Mouse (Mus musculus): Measurements from ENCODE around the gene Nt5c2.
A peak's percentile ranks its signal among the peaks of the same experiment; 100 is the strongest.

Gene Nt5c2

DNA sequence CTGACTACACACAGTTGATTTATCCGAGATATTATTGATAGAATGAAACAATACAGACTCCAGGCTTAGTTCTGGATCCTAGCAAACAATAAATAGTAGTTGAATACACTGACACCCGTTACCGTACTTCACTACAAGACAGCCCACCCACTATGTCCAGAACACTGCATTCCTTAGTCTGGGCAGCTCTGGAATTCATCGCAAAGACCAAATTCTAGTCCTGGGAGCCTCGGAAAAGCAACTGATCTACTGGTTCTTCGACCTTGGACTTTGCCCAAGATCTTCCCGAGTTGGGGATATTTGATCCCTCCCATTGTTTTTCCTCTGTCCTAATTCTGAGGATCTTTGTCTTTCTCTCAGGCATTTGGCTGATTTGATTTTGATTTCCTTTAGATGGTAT is 52.1 kb downstream of the Nt5c2 start:
- no peak for DNase-seq

DNA sequence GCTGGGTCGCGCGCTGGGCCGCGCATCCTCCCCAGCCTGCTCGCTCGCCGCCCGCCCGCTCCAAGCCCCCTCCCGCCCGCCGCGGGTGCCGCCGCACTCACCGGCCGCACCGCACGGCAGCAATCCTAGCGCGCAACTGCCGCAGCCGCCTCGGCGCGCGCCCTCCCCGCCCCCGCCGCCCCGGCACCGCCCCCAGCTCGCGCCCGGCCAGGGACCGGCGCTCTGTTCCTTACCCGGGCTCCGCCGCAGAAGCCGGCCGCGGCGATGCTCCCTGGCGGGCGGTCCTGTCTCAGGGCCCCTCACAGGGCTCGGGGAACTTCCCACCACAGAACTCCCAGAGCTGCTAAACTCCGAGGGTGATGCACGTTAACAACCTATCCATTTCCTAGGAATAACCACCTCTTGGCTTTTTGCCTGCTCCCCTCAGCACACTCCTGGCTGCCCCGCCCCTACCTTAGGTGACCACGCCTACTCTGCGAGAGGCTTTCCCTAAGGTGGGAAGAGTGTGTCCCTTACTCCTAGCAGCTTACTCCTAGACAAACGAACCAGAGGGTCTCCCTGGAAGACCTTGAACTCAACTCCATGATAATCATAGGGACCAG is 52.7 kb downstream of the Nt5c2 start:
- DNase-seq = peak; percentile 86

DNA sequence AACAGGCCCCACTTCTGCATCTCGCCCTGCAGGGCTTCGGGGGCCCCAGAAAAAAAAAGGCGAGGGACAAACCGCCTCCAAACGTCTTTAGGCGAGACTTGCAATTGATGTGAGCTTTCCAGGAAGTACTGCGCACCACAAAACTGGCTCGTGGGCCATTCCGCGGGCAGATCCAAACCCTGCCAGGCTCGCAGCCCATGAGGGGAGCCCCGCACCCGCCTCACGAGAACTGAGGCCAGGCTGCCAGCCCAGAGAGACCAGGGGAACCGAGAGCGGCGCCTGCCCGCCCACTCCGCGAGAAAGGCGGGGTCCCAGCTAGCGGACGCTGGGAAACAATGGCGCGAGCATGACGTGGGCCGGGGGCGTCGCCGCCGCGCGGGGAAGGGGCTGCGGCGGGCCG is 53.3 kb downstream of the Nt5c2 start:
- DNase-seq = peak; percentile 89

- DNase-seq = no peak
These were observed 53.8 kb downstream of the Nt5c2 start for GRCm38 (mm10) chr19:46961047-46961651.

DNA sequence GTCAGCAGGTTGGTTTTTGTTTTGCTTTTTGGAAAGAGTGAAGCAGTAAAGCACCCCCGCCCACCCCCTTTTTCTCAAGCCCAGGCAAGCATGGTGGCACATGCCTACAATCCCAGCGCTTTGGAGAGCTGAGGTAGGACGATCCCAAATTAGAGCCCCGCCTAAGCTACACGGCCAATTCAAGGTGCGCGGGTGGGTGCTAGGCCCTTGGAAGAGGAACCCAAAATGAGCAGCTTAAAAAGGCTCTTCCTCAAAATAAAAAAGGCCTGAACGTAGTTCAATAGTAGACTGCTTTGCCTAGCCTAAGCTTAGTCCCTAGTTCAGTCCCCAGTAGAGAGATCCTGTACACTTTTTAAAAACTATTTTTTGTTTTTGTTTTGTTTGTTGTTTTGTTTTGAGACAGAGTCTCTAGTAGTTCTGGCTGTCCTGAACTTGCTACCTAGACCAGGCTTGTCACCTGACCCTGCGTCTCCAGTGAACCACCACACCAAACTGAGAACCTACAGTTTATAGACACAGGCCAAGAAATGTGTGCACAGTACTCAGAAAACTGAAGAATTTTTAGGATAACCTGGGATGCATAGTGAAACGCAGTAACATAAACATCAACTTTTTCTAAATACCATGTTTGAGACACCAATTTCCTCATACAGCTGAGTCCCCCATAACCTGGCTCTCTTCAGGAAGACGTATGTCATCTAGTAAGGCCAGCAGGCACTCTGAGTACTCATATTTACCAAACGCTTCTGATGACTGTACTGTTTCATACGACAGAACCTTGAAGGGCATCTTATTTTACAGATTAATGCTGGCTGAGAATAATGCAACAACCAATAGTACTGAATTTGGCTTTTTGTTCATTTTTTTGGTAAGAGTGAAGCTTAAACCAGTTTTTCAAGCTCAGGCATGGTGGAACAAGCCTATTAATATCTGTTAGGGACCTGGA is 54.6 kb downstream of the Nt5c2 start:
- DNase-seq = no peak

DNA sequence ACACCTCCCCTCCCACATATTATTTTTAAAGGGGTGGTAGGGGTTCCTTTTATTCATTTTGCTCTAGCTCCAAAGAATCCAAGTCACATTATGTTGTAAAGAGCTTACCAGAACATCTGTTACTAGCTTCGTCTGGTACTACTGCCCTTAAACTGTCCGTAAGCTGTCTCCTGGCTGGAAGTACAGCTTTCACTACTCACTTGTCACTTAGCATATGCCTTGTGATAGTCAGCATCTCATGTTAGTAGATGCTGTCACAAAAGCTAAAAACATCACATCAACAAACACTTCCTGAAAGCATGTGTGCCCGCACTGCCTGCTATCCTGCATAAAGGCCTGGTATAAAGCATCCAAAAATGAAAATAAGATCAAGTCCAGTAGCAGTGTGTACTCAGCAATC is 55.4 kb downstream of the Nt5c2 start:
- no peak for DNase-seq

DNA sequence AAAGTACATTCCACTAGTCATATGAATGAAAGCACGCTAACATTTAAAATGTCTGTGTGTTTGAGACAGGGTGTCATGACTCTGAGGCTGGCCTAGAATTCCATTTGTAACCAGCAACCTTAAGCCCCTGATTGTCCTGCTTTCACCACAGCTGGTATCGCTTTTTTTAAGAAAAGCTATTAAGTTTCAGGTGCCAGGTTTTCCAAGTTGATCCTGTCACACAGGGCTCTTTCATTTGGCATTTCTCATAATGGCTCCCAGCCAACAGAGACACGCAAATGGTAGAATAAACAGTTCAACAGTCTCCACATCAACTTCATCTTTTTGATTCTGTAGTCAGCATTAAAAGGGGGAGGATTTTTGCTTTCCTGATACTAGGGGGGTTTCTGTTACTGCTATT is 56.4 kb downstream of the Nt5c2 start:
- no peak for DNase-seq

DNA sequence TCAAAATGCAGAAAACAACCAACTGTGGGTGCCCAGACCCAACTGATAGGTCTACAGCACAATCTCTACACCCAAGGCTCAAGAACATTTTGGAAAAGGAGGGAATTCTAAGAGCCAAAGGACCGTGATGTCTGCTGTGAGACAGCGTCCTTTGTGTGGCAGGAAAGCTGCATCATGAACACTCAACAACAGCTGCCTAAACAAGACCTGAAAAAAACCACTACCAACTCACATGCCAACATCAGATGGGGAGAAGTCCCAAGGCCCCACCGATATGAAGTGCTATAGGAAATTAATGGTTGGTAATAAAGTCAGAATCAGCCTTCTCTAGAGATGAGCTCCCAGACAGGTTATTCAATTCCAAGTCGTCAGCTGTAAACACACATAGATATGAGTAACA is 57.0 kb downstream of the Nt5c2 start:
- DNase-seq = no peak

GRCm38 (mm10) chr19:46957001-46957400 is 58.0 kb downstream of the Nt5c2 start:
- no peak for DNase-seq

- no peak for DNase-seq
These were observed 58.5 kb downstream of the Nt5c2 start for GRCm38 (mm10) chr19:46956410-46956809.

DNA sequence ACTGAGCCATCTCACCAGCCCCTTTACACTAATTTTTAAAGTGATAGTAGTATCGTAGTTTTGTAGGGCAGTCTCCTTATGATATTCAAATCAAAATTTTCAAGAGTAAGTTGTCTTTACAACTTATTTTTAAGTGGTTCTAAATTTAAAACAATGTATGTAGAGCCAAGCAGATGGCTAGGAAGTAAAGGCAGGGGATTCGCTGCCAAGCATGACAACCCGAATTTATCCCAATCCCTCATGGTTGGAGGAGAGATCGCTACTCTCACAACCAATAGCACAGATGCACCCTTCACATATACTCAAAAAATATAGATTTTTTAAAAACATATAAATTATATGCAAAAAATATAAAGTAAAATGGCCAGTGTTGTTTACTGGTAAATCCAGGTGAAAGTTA is 59.3 kb downstream of the Nt5c2 start:
- DNase-seq = no peak

DNA sequence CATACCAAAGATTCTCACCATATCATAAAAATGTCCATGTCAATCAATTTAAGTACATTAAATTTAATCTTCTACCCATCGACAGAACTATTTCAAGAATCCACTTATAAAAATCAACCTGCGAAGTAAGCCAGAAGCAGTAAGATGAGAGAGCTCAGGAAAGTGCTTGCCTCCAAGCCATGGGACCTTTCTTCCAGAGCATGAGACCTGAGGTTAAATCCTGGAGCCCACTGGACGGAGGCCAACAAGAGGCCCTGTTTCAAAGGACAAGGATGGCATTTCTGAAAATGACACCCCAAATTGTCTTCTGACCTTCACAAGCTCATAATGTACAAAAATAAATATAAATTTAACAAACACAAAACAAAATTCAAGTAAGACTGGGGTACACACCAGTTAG is 61.4 kb downstream of the Nt5c2 start:
- no peak for DNase-seq

DNA sequence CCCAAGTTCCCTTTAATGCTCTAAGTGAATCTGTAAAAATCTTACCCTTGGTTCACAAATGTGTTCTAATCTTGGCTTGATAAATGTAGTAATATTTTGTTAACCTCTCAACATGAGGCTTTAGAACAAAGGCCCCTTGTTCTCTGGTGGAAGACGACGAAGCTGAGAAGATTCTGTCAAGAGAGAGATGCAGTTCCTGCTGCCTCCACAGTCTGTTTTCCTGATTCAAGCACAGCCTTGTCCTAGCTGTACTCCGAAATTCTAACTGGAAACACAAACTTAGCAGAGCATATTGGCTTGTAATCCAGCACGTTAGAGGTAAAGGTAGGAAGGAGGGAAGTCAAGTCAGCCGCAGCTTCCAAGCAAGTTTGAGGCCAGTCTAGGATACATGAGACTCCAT is 62.0 kb downstream of the Nt5c2 start:
- DNase-seq = no peak

DNA sequence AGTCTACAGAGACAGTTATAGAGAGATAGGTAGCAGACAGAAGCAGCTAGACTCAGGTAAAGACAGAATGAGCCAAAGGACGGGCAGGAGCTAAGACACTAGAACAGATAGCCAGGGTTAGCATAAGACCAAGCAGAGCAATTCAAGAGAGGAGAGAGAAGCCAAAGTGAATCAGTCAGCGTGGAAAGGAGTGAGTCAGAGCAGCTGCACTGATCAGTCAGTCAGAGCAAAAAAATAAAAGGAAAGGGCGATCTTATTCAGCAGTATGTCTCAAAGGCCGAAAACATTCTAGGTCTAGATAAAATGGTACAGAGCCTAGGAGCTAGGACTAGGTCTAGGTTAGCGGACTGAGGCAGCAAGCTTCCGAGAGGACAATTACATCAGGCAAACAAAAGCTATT is 70.6 kb downstream of the Nt5c2 start:
- DNase-seq = no peak

- no peak for DNase-seq
These were observed 77.8 kb downstream of the Nt5c2 start for GRCm38 (mm10) chr19:46937173-46937572.

GRCm38 (mm10) chr19:46934025-46934424 is 80.9 kb downstream of the Nt5c2 start:
- no peak for DNase-seq

- DNase-seq = no peak
These were observed 82.3 kb downstream of the Nt5c2 start for GRCm38 (mm10) chr19:46932608-46933007.

DNA sequence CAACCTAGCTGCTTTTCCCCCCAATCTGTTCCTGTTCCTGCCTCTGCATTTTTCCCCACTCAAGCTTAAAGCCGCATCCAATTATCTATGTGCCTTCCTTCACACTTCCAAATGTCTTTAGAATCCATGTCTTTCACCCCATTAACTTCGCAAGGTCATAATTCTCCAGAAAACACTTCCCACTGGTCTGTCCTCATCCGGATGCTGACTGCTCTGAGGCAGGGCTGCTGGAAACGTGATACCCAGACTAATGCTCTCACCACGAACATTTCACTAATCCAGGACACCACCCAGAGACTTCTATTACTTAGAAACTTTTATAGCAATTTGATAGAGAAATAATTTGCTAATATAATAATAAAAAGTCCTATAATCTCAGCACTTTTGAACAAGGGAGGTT is 84.9 kb downstream of the Nt5c2 start:
- DNase-seq = no peak

- no peak for DNase-seq
These were observed 85.8 kb downstream of the Nt5c2 start for GRCm38 (mm10) chr19:46929044-46929587.

DNA sequence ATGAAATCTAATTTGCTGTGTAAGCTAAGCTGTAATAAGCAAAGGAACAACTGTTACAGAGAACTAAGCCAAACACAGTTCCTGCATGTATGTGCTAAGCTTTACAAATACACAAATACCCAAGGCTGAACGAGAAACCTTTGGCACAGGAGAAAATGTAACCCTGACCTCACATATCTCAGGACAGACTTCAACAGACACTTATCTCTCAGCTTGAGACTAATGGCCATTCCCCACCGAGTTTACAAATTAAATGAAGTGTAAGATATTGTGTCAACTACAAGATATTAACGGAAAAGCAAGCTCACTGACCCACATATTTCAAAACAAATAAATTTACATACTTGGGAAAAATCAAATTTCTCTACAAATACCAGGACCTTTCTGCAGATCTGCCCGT is 86.8 kb downstream of the Nt5c2 start:
- DNase-seq = no peak

DNA sequence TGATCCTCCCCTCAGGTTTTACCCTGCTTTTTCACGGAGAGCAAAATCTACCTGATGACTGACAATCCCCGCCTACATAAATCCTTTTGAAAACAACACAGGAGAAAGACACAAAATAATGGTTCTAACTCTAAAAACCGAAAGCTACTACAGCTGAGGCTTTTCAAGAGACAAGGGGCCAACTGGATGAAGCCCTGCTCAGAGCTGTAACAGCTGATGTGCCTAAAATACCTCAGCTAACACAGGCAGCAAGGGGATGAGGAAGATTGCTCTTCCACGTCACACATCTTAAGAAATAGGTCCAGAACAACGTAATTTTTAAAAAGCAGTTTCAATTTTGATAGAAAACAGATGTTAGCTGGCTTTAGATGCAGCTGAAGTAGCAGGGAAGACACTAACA is 88.0 kb downstream of the Nt5c2 start:
- no peak for DNase-seq

- DNase-seq = no peak
These were observed 88.6 kb downstream of the Nt5c2 start for GRCm38 (mm10) chr19:46926357-46926756.

DNA sequence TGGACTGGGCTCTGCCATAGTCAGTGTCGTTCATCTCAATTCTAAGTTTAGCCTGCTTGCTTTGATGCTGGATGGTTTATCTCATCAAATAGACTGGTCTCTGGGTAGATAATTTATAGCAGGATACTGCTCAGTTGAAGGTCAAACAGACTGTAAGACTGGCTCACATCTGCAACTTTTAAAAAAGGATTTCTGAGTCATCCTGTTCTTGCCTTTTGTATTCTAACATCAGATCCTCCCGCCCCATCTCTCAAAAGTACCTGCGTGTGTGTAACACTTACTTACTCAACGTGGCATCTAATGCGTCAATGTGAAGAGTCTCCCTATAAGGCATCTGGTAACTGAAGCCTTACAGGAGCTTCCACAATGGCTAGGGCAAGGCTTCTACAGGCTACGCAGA is 94.4 kb downstream of the Nt5c2 start:
- no peak for DNase-seq
